Mouse (Mus musculus) layer of hippocampus, adult 8-10 months (tissue): ENCODE measurements at regions not wholly inside any gene's neighbourhood (a gene's known extent, or its start where the extent isn't known, plus 50 kb on each side); places are given as distances from the start of the nearest gene placed in this dataset.

ENCODE experiments used
- DNase-seq, 2 experiments: peaks; one replicate each; pipeline ENCODE4 v3.0.0; 2022; ENCODE audit warnings: low spot score in 2 of 2

DNA sequence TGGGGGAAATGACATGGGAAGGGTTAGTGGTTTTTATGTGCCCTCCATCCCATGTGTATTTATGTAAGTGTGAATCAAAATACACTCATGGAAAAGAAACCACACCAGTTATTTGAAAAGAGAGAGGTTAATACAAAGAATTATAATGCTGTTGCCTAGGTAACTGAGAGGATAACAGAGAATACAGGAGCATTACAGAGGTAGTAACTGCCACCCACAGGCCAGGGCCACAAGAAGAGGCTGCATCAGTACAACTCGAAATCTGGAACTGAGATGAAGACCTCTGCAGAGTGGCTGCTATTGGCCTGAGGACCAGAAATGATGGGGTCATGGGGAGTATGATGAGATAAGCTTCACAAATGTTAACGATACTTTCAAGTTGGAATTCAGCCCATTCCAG, 243.4 kb upstream of the Ldb2 start:
- peak in 1 of 2 experiments; percentile 12 for DNase-seq

DNA sequence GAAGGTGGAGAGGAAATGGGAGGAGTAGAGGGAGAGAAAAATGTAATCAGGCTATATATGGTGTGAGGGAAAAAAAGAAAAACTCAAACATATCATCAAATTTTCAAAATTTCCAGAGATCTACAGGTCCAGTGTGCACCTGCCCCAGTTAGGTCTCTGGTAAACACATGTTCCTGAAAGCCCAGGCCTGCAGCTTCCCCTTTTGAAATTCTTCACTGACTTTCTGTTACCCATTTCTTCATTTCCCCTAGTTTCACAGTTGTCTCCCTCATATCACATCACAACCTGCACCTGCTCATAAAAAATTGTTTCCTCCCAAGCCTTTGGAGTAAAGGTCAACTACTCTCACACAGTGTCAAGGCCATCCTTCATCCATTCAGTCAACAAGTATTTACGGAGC, 236.9 kb upstream of the Ldb2 start:
- no peak for DNase-seq

DNA sequence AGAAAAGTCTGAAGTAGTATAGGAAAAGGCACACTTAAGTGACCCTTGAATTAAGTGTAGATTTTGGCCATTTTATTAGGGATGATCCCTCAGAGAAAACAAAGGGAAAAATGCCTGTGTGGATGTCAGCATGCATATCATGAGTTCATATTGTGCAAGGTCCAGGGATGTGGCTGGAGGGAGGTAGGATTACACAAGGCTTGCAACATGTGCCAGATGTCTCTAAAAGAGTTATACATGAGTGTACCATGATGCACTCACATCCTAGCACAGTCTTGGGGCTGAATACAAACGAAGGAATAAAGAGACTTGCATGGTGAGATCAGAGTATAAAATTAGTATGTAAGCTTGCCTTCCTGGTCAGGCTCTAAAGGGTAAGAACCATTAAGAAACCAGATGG, 233.7 kb upstream of the Ldb2 start:
- DNase-seq, result no peak

DNA sequence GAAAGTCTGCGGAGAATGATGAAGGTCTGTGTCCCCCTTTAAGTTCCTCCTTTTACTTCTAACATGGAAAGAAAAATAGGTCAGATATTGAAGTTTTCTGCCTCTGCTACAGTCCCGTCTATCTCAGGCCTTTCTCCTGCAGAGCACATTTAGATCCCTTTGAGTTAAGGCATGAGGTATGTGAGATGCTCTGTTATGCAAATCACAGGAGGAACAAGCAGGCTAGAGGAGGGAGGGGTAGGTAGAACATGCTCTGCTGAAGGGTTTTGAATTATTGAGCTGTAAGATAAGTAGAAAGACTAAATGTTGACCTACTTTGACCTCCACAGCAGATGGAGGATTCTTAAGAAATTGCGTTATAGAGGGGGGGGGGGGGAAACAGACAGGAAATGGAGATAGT, 228.4 kb upstream of the Ldb2 start:
- DNase-seq, result no peak

DNA sequence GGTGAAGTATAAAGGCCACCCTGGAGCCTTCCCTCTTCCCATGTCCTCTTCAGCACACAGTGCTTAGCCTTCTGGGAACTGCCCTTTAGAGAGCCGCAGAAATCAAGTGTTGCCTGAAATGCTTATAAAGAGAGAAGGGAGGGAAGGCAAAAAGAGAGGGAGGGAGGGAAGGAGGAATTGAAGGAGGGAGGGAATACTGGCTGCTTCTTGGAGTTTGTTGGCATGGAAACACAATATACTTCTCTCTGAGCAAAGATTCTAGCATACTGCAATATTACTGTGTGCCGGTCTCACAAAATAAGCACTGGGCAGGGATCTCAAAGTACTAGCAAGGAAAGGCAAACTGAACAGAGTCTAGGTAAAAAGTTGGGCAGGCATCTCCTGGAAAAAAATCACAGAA, 225.9 kb upstream of the Ldb2 start:
- DNase-seq, result no peak

DNA sequence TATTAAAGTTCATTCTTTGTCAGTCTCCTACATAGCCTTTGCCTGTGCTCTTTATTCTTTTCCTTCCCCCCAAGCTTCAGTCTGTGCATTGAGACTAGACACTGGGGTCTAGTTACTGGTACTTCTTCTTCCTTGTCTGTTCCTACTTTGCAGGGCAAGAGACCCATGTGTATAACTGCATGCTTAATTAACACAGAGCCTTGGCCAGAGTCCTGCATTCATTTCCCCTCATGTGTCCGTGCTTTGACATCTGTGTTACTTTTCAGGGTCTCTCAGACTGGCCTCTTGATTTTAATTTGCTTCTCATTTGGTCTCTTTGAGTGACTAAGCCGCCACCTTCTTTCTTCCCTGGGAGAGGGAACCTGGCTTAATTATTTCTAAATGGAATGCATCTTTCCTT, 208.4 kb upstream of the Ldb2 start:
- DNase-seq, result no peak

DNA sequence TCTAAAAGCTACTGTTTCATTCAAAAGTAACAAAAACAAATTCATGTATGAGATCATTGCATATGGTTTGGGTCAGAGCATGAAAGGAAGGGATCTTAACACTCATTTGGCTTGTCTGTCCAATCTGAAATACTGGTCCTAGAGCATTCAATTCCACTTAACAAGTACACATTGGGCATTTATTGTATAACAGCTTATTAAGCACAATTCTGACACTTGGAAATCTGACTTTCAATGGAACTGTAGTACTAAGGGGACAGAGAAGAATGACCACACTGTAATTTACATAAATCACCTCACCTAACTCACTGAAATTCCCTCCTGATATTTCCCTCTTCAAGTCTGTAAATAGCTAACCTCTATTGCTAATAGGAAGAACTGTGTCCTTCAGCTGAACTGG, 201.5 kb upstream of the Ldb2 start:
- DNase-seq, result no peak

DNA sequence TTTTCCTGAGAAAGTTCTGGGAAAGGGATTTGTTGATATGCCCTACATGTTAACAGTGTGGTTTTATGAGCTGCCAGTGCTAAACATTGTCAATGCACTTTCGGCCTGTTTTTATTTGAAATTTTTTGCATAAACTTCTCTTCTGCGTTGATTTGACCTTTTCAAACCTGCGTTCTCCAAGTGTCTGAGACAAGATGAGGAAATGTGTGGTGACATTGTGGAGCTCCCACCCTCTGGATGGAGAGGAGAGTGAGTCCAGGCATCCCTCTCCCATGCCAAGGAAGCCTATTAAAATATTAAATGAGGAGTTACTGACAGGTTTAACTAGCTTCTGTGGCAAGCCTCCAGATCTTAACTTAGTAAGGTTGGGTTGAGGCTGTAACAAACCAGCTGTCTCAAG, 199.6 kb upstream of the Ldb2 start:
- no peak for DNase-seq

DNA sequence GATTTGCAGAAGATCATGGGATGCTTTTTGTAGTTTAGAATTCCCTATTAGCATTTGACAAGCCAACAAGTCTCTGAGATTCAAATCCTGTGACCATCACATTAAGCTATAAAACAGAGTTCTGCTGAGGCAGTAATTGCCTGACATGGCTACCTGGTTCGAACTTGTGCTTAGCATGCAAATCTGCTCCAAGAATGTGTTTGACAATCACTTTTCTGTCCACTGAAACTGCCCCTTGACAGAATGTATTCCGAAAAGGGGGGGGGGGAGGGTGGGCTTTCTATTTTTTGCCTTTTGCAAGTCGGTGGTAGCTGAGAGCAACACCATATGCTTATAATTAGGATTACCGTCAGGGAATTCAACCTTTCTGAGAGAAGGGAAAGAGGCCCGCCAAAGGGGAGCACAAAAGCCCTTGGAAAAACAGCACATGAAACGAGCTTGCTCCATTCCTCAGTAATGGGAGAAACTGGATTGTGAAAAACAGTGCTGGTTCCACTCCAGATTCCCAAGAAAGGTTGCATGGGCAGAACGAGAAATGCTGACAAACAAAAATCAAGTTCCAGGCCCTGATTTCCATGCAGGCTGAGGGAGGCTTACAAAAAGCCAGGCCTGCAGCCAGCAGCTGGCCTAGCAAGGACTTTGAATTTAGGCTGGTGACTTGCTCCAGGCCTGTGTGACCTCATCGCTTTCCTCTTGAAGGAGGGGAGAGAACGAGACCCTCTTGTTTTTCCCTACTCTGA, 176.1 kb upstream of the Ldb2 start:
- DNase-seq, result peak; percentile 14 to 49

DNA sequence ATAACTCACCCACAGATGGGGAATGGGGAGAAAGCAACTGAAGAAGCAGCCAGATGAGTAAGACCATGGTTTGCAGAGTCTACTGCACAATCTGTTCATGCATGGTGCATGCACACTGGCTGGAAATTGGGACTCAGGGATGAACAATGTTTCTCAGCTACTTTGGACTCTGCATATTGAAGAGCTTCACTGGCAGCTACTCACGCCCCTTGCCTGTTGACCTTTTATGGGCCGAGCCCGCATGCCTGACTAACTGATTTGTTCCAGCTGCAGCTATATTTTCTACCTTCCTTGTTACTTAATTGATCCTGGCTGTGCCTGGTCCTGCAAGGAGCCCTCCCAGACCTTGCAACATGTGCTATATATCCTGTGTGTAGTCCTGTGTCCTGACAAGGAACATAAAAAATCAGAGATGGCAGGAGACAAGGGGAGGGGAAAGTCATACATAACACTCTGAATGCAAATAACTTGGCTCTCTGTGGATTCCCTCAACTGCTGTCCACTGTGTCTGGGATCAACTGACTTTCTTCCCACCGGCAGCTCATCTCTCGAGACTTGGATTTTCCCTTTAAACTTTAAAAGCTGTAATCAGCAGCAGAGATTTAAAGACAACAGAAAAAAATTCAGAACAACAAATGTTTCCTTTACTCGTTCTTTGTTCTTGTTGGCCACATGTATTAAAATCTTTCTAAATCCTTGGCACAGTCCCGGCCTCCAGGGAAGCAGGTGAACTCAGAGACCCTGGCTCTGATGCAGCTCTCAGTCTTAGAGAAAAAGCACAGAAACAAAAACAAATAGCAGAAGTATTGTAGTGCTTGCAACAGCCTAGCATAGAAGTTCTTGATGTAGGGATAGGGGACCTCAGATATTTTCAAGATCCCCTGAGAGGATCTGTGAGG, 143.8 kb upstream of the Ldb2 start:
- peak in 1 of 2 experiments; percentile 8 for DNase-seq

DNA sequence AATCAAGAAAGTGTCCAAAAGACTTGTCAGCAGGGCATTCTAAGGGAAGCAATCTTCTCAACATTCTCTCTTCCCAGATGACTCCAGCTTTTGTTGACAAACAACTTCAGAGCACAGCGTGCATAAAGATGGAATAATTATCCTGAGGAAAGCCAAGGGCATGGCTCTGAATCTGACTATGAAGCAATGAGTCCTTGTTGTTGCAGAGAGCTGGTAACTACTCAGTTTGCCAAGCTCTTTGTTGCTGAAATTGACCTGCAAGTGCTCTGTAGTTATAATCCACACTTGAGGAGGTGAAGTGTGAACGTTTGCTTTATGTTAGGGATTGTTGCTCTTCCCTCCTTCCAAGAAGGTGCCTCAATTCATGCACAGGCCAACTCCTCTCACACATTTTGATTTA, 143.1 kb upstream of the Ldb2 start:
- DNase-seq, result no peak

DNA sequence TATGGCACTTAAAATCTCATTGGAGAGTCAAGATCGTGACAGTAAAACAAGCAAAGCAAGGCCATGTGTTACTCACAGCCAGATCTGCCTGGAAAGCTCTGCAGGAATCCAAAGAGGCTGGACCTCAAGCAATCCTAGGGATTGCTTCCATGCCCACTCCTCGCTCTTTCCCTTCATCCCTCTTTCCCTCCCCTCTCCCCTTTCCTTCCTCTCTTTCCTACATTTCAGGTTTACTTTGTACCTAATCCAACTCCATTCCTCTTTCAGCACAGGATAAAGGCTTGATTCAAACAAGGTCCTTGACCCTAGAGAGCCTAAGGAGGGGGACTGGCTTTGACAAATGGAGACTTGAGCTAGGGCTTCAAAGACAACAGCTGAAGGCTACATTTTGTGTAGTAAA, 126.0 kb upstream of the Ldb2 start:
- DNase-seq, result no peak

DNA sequence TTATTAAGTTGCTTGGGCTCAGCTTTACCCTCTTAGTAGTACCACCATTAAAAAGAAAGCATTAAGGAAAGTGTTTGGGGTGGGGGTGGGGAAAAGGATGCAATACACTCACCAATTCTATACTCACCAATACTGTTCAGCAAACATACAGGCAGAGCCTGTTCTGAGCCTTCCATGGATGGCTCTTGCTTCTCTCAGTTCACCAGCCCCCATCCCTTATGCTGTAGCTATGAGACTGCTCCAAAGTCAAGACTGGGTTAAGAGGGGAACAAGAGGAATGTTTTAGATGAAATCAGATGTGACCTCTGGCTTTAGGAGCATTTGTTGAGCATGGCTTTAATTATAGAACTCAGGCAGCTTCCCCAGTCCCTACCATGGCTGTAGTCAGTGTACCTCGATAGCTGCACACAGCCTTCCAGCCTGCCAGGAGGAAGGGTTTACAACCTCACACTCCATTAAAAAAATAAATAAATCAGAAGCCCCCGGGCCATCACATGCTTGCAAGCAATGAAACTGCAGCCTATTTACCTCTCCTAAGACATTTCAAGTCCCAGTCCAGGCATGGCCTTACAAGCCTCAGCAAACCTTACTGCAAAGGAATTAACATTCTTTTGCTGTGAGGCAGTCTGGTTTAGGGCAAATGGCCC, 122.8 kb upstream of the Ldb2 start:
- DNase-seq, result no peak

DNA sequence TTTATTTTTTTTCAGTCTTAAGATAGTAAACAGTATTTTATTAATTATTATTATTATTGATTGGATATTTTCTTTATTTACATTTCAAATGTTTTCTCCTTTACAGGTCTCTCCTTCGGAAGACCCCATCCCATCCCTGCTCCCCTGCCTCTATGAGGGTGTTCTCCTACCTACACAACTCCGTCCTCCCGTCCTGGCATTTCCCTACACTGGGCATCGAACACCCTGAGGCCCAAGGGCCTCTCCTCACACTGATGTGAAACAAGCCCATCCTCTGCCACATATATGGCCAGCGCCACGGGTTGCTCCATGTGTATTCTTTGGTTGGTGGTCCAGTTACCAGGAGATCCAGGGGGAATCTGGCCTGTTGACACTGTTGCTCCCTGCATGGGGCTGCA, 118.3 kb upstream of the Ldb2 start:
- DNase-seq, result no peak

DNA sequence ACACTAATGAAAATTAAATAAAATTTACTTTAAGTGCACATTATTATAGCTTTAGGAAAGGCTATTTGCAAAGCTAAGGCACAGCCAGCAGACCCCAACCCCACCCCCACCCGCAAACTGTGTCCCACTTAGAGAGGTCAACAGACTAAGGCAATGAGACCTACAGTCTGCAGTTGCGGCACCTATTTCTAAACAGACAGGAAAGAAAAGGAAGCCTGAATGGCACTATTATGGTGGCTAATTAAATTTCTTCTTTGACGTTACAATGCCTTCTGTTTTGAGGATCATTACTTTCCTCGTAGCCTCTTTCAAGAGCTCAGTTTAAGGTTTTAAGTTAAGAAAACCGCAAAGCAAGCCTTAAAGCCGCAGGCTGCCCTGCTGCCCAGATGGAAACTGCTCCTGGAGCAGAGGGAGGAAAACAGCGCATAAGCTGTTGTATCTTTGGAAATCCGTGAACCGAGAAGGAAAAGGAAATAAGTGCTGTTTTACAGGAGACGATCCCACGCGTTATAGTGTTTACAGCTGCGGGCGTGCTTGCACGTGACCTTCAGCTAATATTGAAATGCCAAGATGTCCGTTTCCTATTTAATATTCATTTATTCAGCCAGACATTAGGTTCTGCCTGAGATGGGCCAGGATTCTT, 117.8 kb upstream of the Ldb2 start:
- DNase-seq, result peak; percentile 11 to 26

DNA sequence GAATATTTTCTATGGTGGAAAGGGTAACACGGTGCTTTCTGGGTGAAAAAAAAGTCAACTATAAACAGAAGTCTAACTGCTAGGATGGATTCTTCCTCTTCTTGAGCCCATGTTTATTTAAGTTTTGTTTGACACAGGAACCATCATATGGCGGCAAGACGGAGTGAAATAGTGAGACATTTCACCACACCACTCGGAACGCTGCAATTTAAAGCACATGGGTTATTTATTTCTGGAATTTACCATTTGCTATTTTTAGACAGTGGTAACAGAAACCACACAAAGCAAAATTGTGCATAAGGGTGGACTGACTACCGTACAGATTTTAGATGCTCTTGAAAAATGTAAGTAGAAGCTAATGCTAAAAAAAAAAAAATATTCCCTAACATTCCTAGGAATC, 103.1 kb upstream of the Ldb2 start:
- no peak for DNase-seq

DNA sequence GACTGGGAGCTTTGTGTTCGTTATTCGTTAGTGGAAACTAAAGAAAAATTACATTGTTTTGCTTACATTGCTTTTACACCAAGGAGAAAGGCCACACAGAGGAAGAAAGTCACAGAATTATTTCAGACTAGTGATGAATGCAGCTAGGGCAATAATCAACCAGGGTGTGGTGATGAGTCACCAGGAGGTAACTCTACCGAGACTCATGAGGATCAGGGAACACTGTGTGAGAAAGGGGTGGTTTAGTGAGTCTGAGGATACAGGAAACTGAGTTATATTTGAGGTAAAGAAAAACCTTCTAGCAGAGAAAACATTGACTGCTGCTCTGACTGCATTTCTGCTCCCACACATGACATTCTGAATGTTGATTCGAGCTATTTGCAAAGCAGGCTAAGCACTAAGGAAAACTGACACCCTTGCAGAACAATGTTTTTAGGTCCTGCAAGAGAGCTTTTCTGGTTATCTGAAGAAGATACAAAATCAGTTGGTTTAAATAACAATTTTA, 87.1 kb upstream of the Ldb2 start:
- DNase-seq, result no peak

DNA sequence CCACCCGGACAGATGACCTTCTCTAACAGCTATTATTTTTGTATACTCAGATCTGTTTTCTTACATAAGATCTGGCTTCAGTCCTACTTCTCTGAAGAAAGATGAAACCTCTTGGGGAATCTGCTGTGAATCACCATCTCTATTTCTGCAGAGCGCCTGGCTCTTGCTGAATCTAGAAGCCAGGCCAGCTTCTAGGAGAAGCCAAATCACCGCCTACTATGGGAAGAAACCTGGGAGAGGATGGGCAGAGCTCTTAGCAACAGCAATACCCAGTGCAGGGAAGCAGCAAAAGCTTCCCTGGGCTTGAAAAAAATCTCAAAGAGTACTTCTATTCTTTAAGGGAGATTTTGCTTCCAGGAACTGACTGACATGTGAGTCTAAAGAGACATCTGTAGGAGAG, 77.5 kb upstream of the Ldb2 start:
- DNase-seq, result peak; percentile 64 to 76

DNA sequence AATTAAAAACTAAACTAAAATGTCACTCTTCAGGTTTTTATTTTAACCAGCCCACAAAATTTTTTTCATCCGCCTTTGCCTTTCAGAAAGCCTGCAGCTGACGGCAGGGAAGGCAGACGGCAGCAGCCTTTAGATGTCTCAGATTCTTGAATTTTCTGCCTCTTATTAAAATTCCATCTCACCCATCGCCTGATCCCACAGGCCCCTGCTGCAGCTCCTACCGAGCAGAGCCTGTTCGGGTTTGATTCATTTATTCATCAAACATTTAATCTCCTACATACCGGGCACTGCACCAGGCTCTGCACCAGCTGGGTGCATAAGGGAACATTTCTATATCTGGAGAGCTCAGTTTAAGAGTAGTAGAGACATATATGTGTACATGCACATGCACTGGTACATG, 72.8 kb upstream of the Ldb2 start:
- DNase-seq, result peak in 1 of 2 experiments; percentile 30

DNA sequence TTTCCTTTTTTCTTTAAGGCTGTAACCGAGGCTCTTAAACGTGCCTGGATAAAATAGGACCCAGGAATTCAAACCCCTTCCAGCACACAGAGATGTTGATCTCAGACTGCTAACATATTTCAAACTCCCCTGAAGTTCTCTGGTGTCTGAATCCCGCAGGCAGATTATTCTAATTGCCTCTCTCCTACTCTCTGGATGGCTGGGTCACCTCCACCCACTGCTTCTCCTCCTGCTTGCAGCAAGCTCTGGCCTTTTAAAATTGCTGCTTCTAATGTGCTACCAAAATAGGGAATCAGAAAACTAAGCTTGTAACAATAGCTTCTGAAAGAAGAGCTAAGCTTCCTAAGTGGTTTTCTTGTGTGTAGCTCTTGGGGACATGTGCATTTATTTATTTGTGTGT, 64.4 kb upstream of the Ldb2 start:
- DNase-seq, result no peak

DNA sequence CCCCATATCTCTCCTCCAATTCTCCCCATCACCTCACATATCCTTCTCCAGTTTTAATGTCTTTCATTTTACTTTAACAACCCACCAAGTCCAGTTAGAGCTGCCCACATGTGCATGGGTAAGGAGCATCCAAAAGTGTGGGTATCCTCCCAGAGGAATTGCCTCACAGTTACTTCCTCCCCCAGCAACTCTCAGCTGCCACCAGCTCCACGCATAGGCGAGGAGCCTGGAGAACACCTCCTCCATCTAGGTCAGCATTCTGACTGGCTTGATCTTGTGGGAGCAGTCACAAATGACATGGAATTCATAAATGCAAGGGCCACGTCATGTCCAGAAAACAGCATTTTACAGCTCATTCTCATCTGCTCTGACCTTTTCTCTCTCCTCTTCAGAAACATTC, 63.9 kb upstream of the Ldb2 start:
- DNase-seq, result no peak

DNA sequence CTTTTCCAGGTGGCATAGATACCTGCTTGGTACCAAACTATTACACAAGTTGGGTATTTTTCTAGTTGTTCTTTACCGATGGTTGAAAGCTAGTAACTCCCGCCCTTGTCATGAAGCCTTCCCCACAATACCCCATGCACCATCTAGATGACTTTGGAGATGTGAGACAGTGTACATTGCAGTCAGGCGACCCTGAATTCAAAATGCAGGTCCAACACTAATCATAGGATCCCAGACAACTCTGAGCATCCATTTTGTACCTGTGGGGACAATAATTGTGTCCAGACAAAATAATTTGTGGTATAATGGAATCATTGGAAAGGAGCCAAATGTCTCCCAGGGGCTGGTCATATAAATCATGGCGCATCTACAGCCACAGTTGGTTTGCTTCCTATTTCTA, 54.7 kb upstream of the Ldb2 start:
- DNase-seq, result no peak
